Mouse (Mus musculus): ENCODE measurements around the gene Sox5. TPM values are rescaled to one million over a fixed set of nuclear protein-coding genes. Genes with fewer than 3 reads are reported as not detected.

Sox5 gene
- total and polyA plus RNA-seq, 3 experiments: 1.7 to 3.4 (median 2.4) TPM

GRCm38 (mm10) chr6:144663516-144664074 lies 118.2 kb downstream of the Sox5 start:
- Histone ChIP-seq H3K4me1 (ENCODE audit: control insufficient read depth, insufficient read depth, low read length) (no peaks in the 10 kb centered on the region), H3K36me3 (ENCODE audit: control insufficient read depth, insufficient read depth, low read length) (no peaks in the 10 kb centered on the region), H3K9ac (ENCODE audit: low read depth, low read length) (no peak overlapping the region), H3K27me3 (ENCODE audit: control insufficient read depth, insufficient read depth, low read length) (no peaks in the 10 kb centered on the region), H3K27ac (no peak overlapping the region), H3K79me2 (replicated peaks; ENCODE audit: control insufficient read depth, insufficient read depth, low read length) (no peaks in the 10 kb centered on the region), H3K4me3 (no peak overlapping the region)
- TF ChIP-seq CTCF (IDR thresholded peaks at IDR 0.05): no peak
- no peak for TF ChIP-seq POLR2A (IDR thresholded peaks at IDR 0.05; ENCODE audit: insufficient read depth, low read depth, low read length)
- no peak for TF ChIP-seq EP300 (IDR thresholded peaks at IDR 0.05; ENCODE audit: insufficient read depth, low read depth, low read length)
- DNase-seq: no peak
- intact Hi-C loops (cut with DNase I): no loop called here
- WGBS: 62% methylated on average over 4 of the region's 4 CpGs

GRCm38 (mm10) chr6:144659115-144660108 lies 122.4 kb downstream of the Sox5 start:
- intact Hi-C loops (cut with DNase I): no loop called here
- no peak overlapping the region for H3K4me3 ChIP-seq
- H3K27ac ChIP-seq: no peak overlapping the region
- H3K27me3 ChIP-seq (ENCODE audit: control insufficient read depth, insufficient read depth, low read length): no peaks in the 10 kb centered on the region
- H3K4me1 ChIP-seq (ENCODE audit: control insufficient read depth, insufficient read depth, low read length): no peaks in the 10 kb centered on the region
- 78% methylated on average over 10 of the region's 10 CpGs for WGBS
- no peak overlapping the region for H3K9ac ChIP-seq (ENCODE audit: low read depth, low read length)
- no peaks in the 10 kb centered on the region for H3K36me3 ChIP-seq (ENCODE audit: control insufficient read depth, insufficient read depth, low read length)
- TF ChIP-seq CTCF (IDR thresholded peaks at IDR 0.05) (no peak), POLR2A (IDR thresholded peaks at IDR 0.05; ENCODE audit: insufficient read depth, low read depth, low read length) (no peak), EP300 (IDR thresholded peaks at IDR 0.05; ENCODE audit: insufficient read depth, low read depth, low read length) (no peak)
- H3K79me2 ChIP-seq (replicated peaks; ENCODE audit: control insufficient read depth, insufficient read depth, low read length): no peaks in the 10 kb centered on the region
- DNase-seq: no peak

- Histone ChIP-seq H3K27ac (no peak overlapping the region), H3K9ac (ENCODE audit: low read depth, low read length) (no peak overlapping the region), H3K4me1 (ENCODE audit: control insufficient read depth, insufficient read depth, low read length) (no peaks in the 10 kb centered on the region), H3K36me3 (ENCODE audit: control insufficient read depth, insufficient read depth, low read length) (no peaks in the 10 kb centered on the region), H3K27me3 (ENCODE audit: control insufficient read depth, insufficient read depth, low read length) (no peaks in the 10 kb centered on the region), H3K79me2 (replicated peaks; ENCODE audit: control insufficient read depth, insufficient read depth, low read length) (no peaks in the 10 kb centered on the region), H3K4me3 (no peak overlapping the region)
- DNase-seq: no peak
- no peak for TF ChIP-seq CTCF (IDR thresholded peaks at IDR 0.05)
- WGBS: 89% methylated on average over 5 of the region's 5 CpGs
- intact Hi-C loops (cut with DNase I): no loop called here
Measured at GRCm38 (mm10) chr6:144652876-144653275, 128.9 kb downstream of the Sox5 start.

GRCm38 (mm10) chr6:144648896-144649295 lies 132.9 kb downstream of the Sox5 start:
- 62% methylated on average over 9 of the region's 9 CpGs for WGBS
- Histone ChIP-seq H3K9ac (ENCODE audit: low read depth, low read length) (no peak overlapping the region), H3K4me1 (ENCODE audit: control insufficient read depth, insufficient read depth, low read length) (no peaks in the 10 kb centered on the region), H3K36me3 (ENCODE audit: control insufficient read depth, insufficient read depth, low read length) (no peaks in the 10 kb centered on the region), H3K4me3 (no peak overlapping the region), H3K27ac (no peak overlapping the region), H3K27me3 (ENCODE audit: control insufficient read depth, insufficient read depth, low read length) (no peaks in the 10 kb centered on the region), H3K79me2 (replicated peaks; ENCODE audit: control insufficient read depth, insufficient read depth, low read length) (no peaks in the 10 kb centered on the region)
- TF ChIP-seq EP300 (IDR thresholded peaks at IDR 0.05; ENCODE audit: insufficient read depth, low read depth, low read length): no peak
- TF ChIP-seq POLR2A (IDR thresholded peaks at IDR 0.05; ENCODE audit: insufficient read depth, low read depth, low read length): no peak
- no peak for TF ChIP-seq CTCF (IDR thresholded peaks at IDR 0.05)
- no peak for DNase-seq
- intact Hi-C loops (cut with DNase I): loop anchor here (10.0 kb wide), 2 partner anchors 136 to 166 kb away; partner anchors contain the start of gene Sox5

- no peak overlapping the region for H3K4me3 ChIP-seq
- no peaks in the 10 kb centered on the region for H3K27me3 ChIP-seq (ENCODE audit: control insufficient read depth, insufficient read depth, low read length)
- H3K9ac ChIP-seq (ENCODE audit: low read depth, low read length): no peak overlapping the region
- no peak for TF ChIP-seq EP300 (IDR thresholded peaks at IDR 0.05; ENCODE audit: insufficient read depth, low read depth, low read length)
- no peak for TF ChIP-seq POLR2A (IDR thresholded peaks at IDR 0.05; ENCODE audit: insufficient read depth, low read depth, low read length)
- no peak for TF ChIP-seq CTCF (IDR thresholded peaks at IDR 0.05)
- H3K4me1 ChIP-seq (ENCODE audit: control insufficient read depth, insufficient read depth, low read length): no peaks in the 10 kb centered on the region
- intact Hi-C loops (cut with DNase I): loop anchor here (10.0 kb wide), 2 partner anchors 137 to 167 kb away; partner anchors contain the start of gene Sox5
- WGBS: 27% methylated on average over 4 of the region's 4 CpGs
- no peak overlapping the region for H3K27ac ChIP-seq
- no peak for DNase-seq
- H3K36me3 ChIP-seq (ENCODE audit: control insufficient read depth, insufficient read depth, low read length): no peaks in the 10 kb centered on the region
- H3K79me2 ChIP-seq (replicated peaks; ENCODE audit: control insufficient read depth, insufficient read depth, low read length): no peaks in the 10 kb centered on the region
Measured at GRCm38 (mm10) chr6:144648124-144648591, 133.6 kb downstream of the Sox5 start.

- no peak overlapping the region for H3K9ac ChIP-seq (ENCODE audit: low read depth, low read length)
- no peak overlapping the region for H3K27ac ChIP-seq
- no peaks in the 10 kb centered on the region for H3K4me1 ChIP-seq (ENCODE audit: control insufficient read depth, insufficient read depth, low read length)
- no peaks in the 10 kb centered on the region for H3K36me3 ChIP-seq (ENCODE audit: control insufficient read depth, insufficient read depth, low read length)
- 80% methylated on average over 3 of the region's 3 CpGs for WGBS
- no peak for DNase-seq
- no peaks in the 10 kb centered on the region for H3K27me3 ChIP-seq (ENCODE audit: control insufficient read depth, insufficient read depth, low read length)
- TF ChIP-seq EP300 (IDR thresholded peaks at IDR 0.05; ENCODE audit: insufficient read depth, low read depth, low read length) (no peak), POLR2A (IDR thresholded peaks at IDR 0.05; ENCODE audit: insufficient read depth, low read depth, low read length) (no peak), CTCF (IDR thresholded peaks at IDR 0.05) (no peak)
- no peak overlapping the region for H3K4me3 ChIP-seq
- H3K79me2 ChIP-seq (replicated peaks; ENCODE audit: control insufficient read depth, insufficient read depth, low read length): no peaks in the 10 kb centered on the region
- intact Hi-C loops (cut with DNase I): loop anchor here (10.0 kb wide), 2 partner anchors 138 to 168 kb away; partner anchors contain the start of gene Sox5
Measured at GRCm38 (mm10) chr6:144646331-144646730, 135.4 kb downstream of the Sox5 start.

All from heart, adult 2 months (tissue).